27 mouse cellular contexts compared by ENCODE assay signal in the genomic region with DNA sequence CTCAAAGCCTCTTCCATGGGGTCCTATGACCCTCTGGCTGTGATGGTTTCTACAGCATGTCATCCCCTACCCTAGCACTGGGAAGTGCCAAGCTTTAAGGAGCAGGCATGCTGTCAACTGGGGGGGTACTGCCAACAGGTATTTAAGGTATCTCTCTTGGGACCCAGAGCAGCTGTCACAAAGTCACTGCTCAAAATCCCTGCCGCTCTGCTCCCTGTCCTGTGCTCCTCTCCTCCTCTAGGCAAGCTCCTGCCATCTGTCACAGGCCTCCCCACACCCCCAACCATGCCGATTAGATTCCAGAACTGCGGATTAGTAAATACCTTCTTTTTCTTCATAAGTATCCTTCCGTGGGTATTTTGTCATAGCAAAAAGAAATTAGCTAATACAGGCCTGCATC. TPM values are rescaled to one million over a fixed set of nuclear protein-coding genes. Genes with fewer than 3 reads are reported as not detected.
DNase-seq lines count a peak whose midpoint lies in the region; ATAC-seq and TF ChIP-seq lines count a peak whose summit lies in the region.
"Had no signal": no experiment of that assay in that cellular context is flagged by ENCODE, and none has a peak within 500 bp of the region (broad histone marks: within the 10 kb centered on the region; RNA-seq: fewer than 3 reads in every experiment).

No protein-coding gene starts in this region.

- H3K27me3 ChIP-seq in limb, embryonic 13.5 days: no peaks in the 10 kb centered on the region
- no peaks in the 10 kb centered on the region for H3K27me3 ChIP-seq in limb, embryonic 10.5 days (ENCODE audit: low read depth, poor library complexity, severe bottlenecking)
- no peaks in the 10 kb centered on the region for H3K27me3 ChIP-seq in cerebellum, adult 2 months (ENCODE audit: control insufficient read depth, insufficient read depth, low read length)
- no peaks in the 10 kb centered on the region for H3K27me3 ChIP-seq in heart, adult 2 months (ENCODE audit: control insufficient read depth, insufficient read depth, low read length)
- H3K27me3 ChIP-seq: embryonic facial prominence, embryonic 12.5 days; forebrain, embryonic 13.5 days; heart, embryonic 12.5 days; intestine, embryonic 15.5 days had no signal

- DNase-seq in limb, embryonic 10.5 days (ENCODE audit: low spot score): no peak
- peak; percentile 17 to 46 for DNase-seq in cerebellum, adult 2 months
- DNase-seq in cerebellum, postnatal 10 days: peak; percentile 32 to 36
- DNase-seq in kidney, adult 11 months: no peak
- no peak for DNase-seq in B cell, adult 2 months
- DNase-seq in heart, adult 2 months: no peak
- DNase-seq: adrenal gland, adult 8-10 months; adrenal gland, postnatal 36 days; embryo, embryonic 11 days; forebrain, postnatal 0 days; gastrocnemius, postnatal 14 days; kidney, adult 2 months had no signal

- TF ChIP-seq CTCF in cerebellum, adult 2 months (IDR thresholded peaks at IDR 0.05; ENCODE audit: borderline replicate concordance, insufficient read depth, low read depth, low read length): no peak
- TF ChIP-seq CTCF in heart, adult 2 months (IDR thresholded peaks at IDR 0.05): no peak

- no peaks in the 10 kb centered on the region for H3K9me3 ChIP-seq in limb, embryonic 13.5 days
- no peaks in the 10 kb centered on the region for H3K9me3 ChIP-seq in limb, embryonic 10.5 days (replicated peaks)
- H3K9me3 ChIP-seq: embryonic facial prominence, embryonic 12.5 days; forebrain, embryonic 13.5 days; heart, embryonic 12.5 days; hindbrain, embryonic 10.5 days; intestine, embryonic 15.5 days had no signal

- no peaks in the 10 kb centered on the region for H3K79me2 ChIP-seq in heart, adult 2 months (replicated peaks; ENCODE audit: control insufficient read depth, insufficient read depth, low read length)

- H3K36me3 ChIP-seq in limb, embryonic 13.5 days: peaks cover 47% of the 10 kb centered on the region
- peaks cover 42% of the 10 kb centered on the region for H3K36me3 ChIP-seq in limb, embryonic 10.5 days
- no peaks in the 10 kb centered on the region for H3K36me3 ChIP-seq in heart, adult 2 months (ENCODE audit: control insufficient read depth, insufficient read depth, low read length)
- H3K36me3 ChIP-seq: G1E; heart, embryonic 12.5 days; hindbrain, embryonic 10.5 days; intestine, embryonic 15.5 days had no signal

- TF ChIP-seq EP300 in heart, adult 2 months (IDR thresholded peaks at IDR 0.05; ENCODE audit: insufficient read depth, low read depth, low read length): no peak

- H3K4me2 ChIP-seq in limb, embryonic 13.5 days (replicated peaks): no peak overlapping the region
- H3K4me2 ChIP-seq: embryonic facial prominence, embryonic 12.5 days; forebrain, embryonic 13.5 days; heart, embryonic 12.5 days; hindbrain, embryonic 14.5 days; intestine, embryonic 15.5 days had no signal

- intact Hi-C loops in heart, adult 2 months (cut with DNase I): no loop called here

- H3K4me1 ChIP-seq in limb, embryonic 13.5 days: peaks cover 7% of the 10 kb centered on the region; the same call in 1 of the 2 replicates
- H3K4me1 ChIP-seq in limb, embryonic 10.5 days: no peaks in the 10 kb centered on the region
- H3K4me1 ChIP-seq in cerebellum, adult 2 months (ENCODE audit: control insufficient read depth, insufficient read depth, low read length): peaks cover 9% of the 10 kb centered on the region
- peaks cover 2% of the 10 kb centered on the region for H3K4me1 ChIP-seq in heart, adult 2 months (ENCODE audit: control insufficient read depth, insufficient read depth, low read length)
- H3K4me1 ChIP-seq: heart, embryonic 12.5 days had no signal

- ATAC-seq in limb, embryonic 13.5 days (ENCODE audit: low FRiP score, low read depth): 0 out of 2 replicates have a peak, but pooled peaks have one; percentile 33
- ATAC-seq: CD4-positive, CD25-positive, alpha-beta regulatory T cell, adult 4 months; forebrain, embryonic 13.5 days; forebrain, postnatal 0 days; intestine, embryonic 15.5 days had no signal

- H3K4me3 ChIP-seq in limb, embryonic 13.5 days: no peak overlapping the region
- H3K4me3 ChIP-seq in limb, embryonic 10.5 days: no peak overlapping the region
- H3K4me3 ChIP-seq in cerebellum, adult 2 months (replicated peaks; ENCODE audit: insufficient read depth, low read depth, low read length): no peak overlapping the region
- no peak overlapping the region for H3K4me3 ChIP-seq in heart, adult 2 months
- H3K4me3 ChIP-seq: embryonic facial prominence, embryonic 12.5 days; forebrain, embryonic 13.5 days; heart, embryonic 12.5 days; hindbrain, embryonic 10.5 days; intestine, embryonic 15.5 days had no signal

- WGBS in limb, embryonic 13.5 days: 69% methylated on average over 4 of the region's 4 CpGs
- WGBS in limb, embryonic 10.5 days: 85% methylated on average over 4 of the region's 4 CpGs
- 13% methylated on average over 4 of the region's 4 CpGs for WGBS in cerebellum, adult 2 months
- WGBS in heart, adult 2 months: 81% methylated on average over 4 of the region's 4 CpGs

- no peak for TF ChIP-seq POLR2A in cerebellum, adult 2 months (IDR thresholded peaks at IDR 0.05; ENCODE audit: borderline replicate concordance, insufficient read depth, low read length)
- TF ChIP-seq POLR2A in heart, adult 2 months (IDR thresholded peaks at IDR 0.05; ENCODE audit: insufficient read depth, low read depth, low read length): no peak

- no peak overlapping the region for H3K27ac ChIP-seq in limb, embryonic 13.5 days
- H3K27ac ChIP-seq in limb, embryonic 10.5 days: no peak overlapping the region
- H3K27ac ChIP-seq in cerebellum, adult 2 months (ENCODE audit: insufficient read depth, low read length): no peak overlapping the region
- H3K27ac ChIP-seq in heart, adult 2 months: no peak overlapping the region
- H3K27ac ChIP-seq: embryonic facial prominence, embryonic 12.5 days; forebrain, embryonic 13.5 days; hindbrain, embryonic 10.5 days; hindbrain, embryonic 14.5 days; intestine, embryonic 15.5 days had no signal

- no peak overlapping the region for H3K9ac ChIP-seq in limb, embryonic 13.5 days
- no peak overlapping the region for H3K9ac ChIP-seq in heart, adult 2 months (ENCODE audit: low read depth, low read length)
- H3K9ac ChIP-seq: embryonic facial prominence, embryonic 12.5 days; forebrain, embryonic 13.5 days; forebrain, postnatal 0 days; heart, embryonic 12.5 days; hindbrain, embryonic 14.5 days; intestine, embryonic 15.5 days had no signal

RNA-seq across cellular contexts. Expression of a gene that starts 27.9 kb away (rescaled TPM):
- 1.8 and 2.2 TPM in 2 replicates for polyA plus RNA-seq in limb, embryonic 13.5 days (2015; fragmentation: Nextera tagmentation; extraction: Ambion mirVana)
- polyA plus RNA-seq in limb, embryonic 10.5 days (2016; fragmentation: Nextera tagmentation; extraction: Ambion mirVana): 0.61 TPM in 1 of 2 replicates, not detected in the other
- polyA plus RNA-seq in cerebellum, adult 2 months (2012; rRNA removed): 0.03 TPM in 1 of 2 replicates, not detected in the other
- total RNA-seq in heart, adult 2 months (2021): under 1 TPM in 1 of 2 experiments, not detected in 1; 0.20 TPM
- 0.15 TPM in 1 of 2 replicates, not detected in the other for polyA plus RNA-seq in heart, adult 2 months (2012; rRNA removed)
- total RNA-seq: adrenal gland, postnatal 36 days; common myeloid progenitor, adult 5-6 weeks; forebrain, postnatal 0 days; gastrocnemius, adult 18-20 months; gastrocnemius, postnatal 14 days; heart, adult 8-10 months; heart, postnatal 25 days had no signal
- polyA plus RNA-seq: forebrain, embryonic 13.5 days; G1E; gonadal fat pad, adult 2 months; heart, embryonic 16.5 days; hindbrain, embryonic 10.5 days; hindbrain, embryonic 14.5 days; kidney, adult 2 months had no signal

Comparison
In these comparisons a context has a peak if more than half of its experiments do, and no peak if none do; other contexts are left out.
1. DNase-seq: peak in cerebellum, adult 2 months (2 of 2) and cerebellum, postnatal 10 days (2 of 2); none in limb, embryonic 10.5 days (single experiment), kidney, adult 11 months (single experiment), B cell, adult 2 months (0 of 2) and heart, adult 2 months (0 of 2).